Mouse (Mus musculus) kidney, postnatal 0 days (tissue): ENCODE results near the gene Itgb2l. TPM values are rescaled to one million over a fixed set of nuclear protein-coding genes. Genes with fewer than 3 reads are reported as not detected.
A peak's percentile ranks its signal among the peaks of the same experiment; 100 is the strongest.

ENCODE experiments used
- ATAC-seq: fragments of 200-750 bp; cut with Nextera tagmentation; replicated peaks from 2 replicates; pipeline ENCODE4 v1.8.0; 2017; ENCODE audit warnings: low read depth, moderate number of reproducible peaks, moderate TSS enrichment, moderate library complexity; ENCODE audit not compliant: low FRiP score
- DNase-seq: peaks from one replicate; pipeline ENCODE4 v3.0.0-alpha.2; 2016; ENCODE audit warnings: low spot score
- H3K27ac ChIP-seq: fragments of 300-500 bp; sonication (generic); 2 replicates; pipeline ENCODE4 v1.5.1; 2014; ENCODE audit warnings: mild to moderate bottlenecking
- H3K27me3 ChIP-seq: fragments of 300-500 bp; sonication (generic); 2 replicates; pipeline ENCODE4 v1.6.1; 2014; ENCODE audit warnings: low read length, mixed read lengths; ENCODE audit not compliant: insufficient read depth
- H3K36me3 ChIP-seq: fragments of 300-500 bp; sonication (generic); 2 replicates; pipeline ENCODE4 v1.6.1; 2014; ENCODE audit warnings: low read length, mixed read lengths; ENCODE audit not compliant: insufficient read depth
- H3K4me1 ChIP-seq: fragments of 300-500 bp; sonication (generic); replicated peaks from 2 replicates; pipeline ENCODE4 v1.6.1; 2014; ENCODE audit warnings: antibody characterized with exemption, low read length, mixed read lengths; ENCODE audit not compliant: insufficient read depth
- H3K4me2 ChIP-seq: fragments of 300-500 bp; sonication (generic); 2 replicates; pipeline ENCODE4 v1.6.1; 2014; ENCODE audit warnings: mild to moderate bottlenecking, low read length, moderate library complexity, mixed read lengths
- H3K4me3 ChIP-seq: fragments of 300-500 bp; sonication (generic); replicated peaks from 2 replicates; pipeline ENCODE4 v1.5.1; 2014; ENCODE audit warnings: low read depth, low read length
- H3K9ac ChIP-seq: fragments of 300-500 bp; sonication (generic); 2 replicates; pipeline ENCODE4 v1.6.1; 2014; ENCODE audit warnings: low read depth, low read length
- H3K9me3 ChIP-seq: fragments of 300-500 bp; sonication (generic); replicated peaks from 2 replicates; pipeline ENCODE4 v1.6.1; 2016; ENCODE audit warnings: low read length, inconsistent platforms, mixed read lengths
- CTCF ChIP-seq: IDR thresholded peaks from 2 replicates; pipeline ENCODE4 v1.5.1; 2016; ENCODE audit warnings: antibody characterized with exemption, low read depth, mild to moderate bottlenecking, moderate library complexity
- WGBS: fragments of 180-500 bp; shearing (Covaris S2); extraction: QIAGEN DNeasy Blood & Tissue Kit; methylation state at CpG from one replicate; pipeline ENCODE4 v1.1.7; 2014; 5-methylcytosine and 5-hydroxymethylcytosine counted together
- polyA plus RNA-seq: library from polyadenylated mRNA; unstranded; fragments of >200 nt; fragmentation: Nextera tagmentation; extraction: Ambion mirVana; gene quantifications from 2 replicates; pipeline ENCODE4 v1.2.1, GENCODE M21; 2015

Gene Itgb2l
- polyA plus RNA-seq, 1 experiment from 2014 or later, result 0.79 TPM

DNA sequence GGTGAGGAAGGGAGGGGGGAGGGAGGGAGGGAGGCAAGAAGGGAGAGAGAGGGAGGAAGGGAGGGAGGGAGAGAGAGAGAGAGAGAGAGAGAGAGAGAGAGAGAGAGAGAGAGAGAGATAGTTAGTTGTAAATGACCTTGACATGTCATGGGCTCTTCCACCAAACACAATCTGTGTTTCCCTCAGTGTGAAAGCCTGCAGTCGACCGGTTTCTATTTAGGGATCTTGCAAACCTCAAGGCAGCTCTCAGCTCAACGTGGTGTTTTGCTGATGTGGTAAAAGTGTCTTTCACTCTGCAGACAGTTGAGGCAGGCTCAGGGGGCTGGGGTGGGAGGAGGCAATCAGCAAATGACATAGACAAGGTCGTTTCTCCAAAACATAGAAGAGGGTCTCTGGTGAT, 37.1 kb downstream of the Itgb2l start:
- Histone ChIP-seq H3K36me3 (0 out of 2 replicates have a peak, but pooled peaks cover 2% of the 10 kb centered on the region), H3K9ac (no peak overlapping the region), H3K4me1 (no peaks in the 10 kb centered on the region), H3K4me3 (no peak overlapping the region), H3K27ac (no peak overlapping the region), H3K4me2 (no peak overlapping the region), H3K27me3 (no peaks in the 10 kb centered on the region), H3K9me3 (no peaks in the 10 kb centered on the region)
- no peak for TF ChIP-seq CTCF
- ATAC-seq (no peak), DNase-seq (no peak)
- WGBS, result 63% methylated on average over 4 of the region's 4 CpGs

DNA sequence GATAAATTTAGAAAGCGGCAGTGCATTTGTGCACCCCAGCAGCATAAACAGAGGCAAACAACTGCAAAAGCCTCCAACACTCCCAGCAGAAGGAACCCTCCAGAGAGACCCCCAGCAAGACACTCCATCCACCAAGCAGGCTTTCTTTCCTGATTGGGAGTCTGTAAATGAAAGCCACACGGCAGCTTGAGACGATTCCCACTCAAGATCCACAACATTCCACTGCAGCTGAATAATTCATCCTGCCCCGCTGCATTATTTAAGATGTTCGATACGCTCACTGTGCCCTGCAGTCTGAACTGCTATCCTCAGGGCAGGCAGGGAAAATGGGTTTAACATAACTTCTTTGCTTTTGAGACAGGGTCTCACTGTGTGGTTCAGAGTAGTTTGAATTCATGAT, 41.1 kb downstream of the Itgb2l start:
- 73% methylated on average over 6 of the region's 6 CpGs for WGBS
- no peaks in the 10 kb centered on the region for H3K4me1 ChIP-seq
- no peak overlapping the region for H3K9ac ChIP-seq
- no peak for DNase-seq
- H3K4me3 ChIP-seq, result no peak overlapping the region
- no peak for TF ChIP-seq CTCF
- H3K36me3 ChIP-seq, result 0 out of 2 replicates have a peak, but pooled peaks cover 2% of the 10 kb centered on the region
- H3K27me3 ChIP-seq, result no peaks in the 10 kb centered on the region
- no peak overlapping the region for H3K4me2 ChIP-seq
- no peaks in the 10 kb centered on the region for H3K9me3 ChIP-seq
- H3K27ac ChIP-seq, result no peak overlapping the region
- no peak for ATAC-seq

DNA sequence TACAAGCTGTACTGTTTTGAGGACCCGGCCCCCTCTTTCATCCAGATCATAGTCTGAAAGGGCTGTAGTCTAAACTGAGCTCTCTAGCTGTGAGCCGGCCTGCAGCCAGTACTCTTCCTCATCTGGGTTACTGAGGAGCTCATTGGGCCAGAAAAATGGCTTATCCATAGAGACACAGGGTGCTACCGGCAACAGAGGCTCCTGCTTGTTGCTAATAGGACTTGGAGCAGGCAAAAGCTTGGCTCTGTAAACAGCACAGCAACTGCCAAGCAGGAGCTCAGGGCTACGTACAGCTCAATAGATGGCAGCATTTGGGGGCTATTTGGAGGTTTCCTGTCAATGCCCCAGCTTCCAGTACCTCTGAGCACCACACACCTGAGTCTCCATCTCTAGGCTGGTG, 43.4 kb downstream of the Itgb2l start:
- Histone ChIP-seq H3K27me3 (no peaks in the 10 kb centered on the region), H3K4me3 (no peak overlapping the region), H3K9ac (no peak overlapping the region), H3K9me3 (no peaks in the 10 kb centered on the region), H3K27ac (no peak overlapping the region), H3K4me1 (no peaks in the 10 kb centered on the region), H3K4me2 (no peak overlapping the region), H3K36me3 (0 out of 2 replicates have a peak, but pooled peaks cover 2% of the 10 kb centered on the region)
- TF ChIP-seq CTCF, result no peak
- DNase-seq (no peak), ATAC-seq (no peak)
- WGBS, result 91% methylated on average over 4 of the region's 4 CpGs

DNA sequence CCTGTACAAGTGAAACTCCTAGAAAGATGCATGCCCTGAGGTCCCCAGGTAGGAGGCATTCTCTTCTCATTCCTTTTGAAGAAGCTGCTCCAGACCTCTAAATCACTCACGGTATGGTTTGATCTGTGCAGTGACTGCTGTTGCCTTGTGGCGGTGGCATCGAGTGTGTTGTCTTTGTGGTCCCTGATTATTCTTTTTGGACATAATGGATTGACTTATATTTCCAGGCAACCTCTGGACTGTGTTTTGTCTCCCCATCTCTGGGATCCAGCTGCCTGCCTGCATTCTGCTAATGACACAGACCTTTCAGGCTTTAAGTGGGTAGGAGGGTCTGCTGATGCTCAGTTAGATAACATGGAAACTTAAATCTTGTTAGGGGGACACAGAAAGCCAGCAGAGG, 44.6 kb downstream of the Itgb2l start:
- H3K27me3 ChIP-seq, result no peaks in the 10 kb centered on the region
- no peak overlapping the region for H3K4me3 ChIP-seq
- H3K27ac ChIP-seq, result no peak overlapping the region
- no peak overlapping the region for H3K9ac ChIP-seq
- WGBS, result 87% methylated on average over 3 of the region's 3 CpGs
- ATAC-seq (no peak), DNase-seq (no peak)
- no peak overlapping the region for H3K4me2 ChIP-seq
- H3K9me3 ChIP-seq, result no peaks in the 10 kb centered on the region
- no peaks in the 10 kb centered on the region for H3K4me1 ChIP-seq
- no peak for TF ChIP-seq CTCF
- 0 out of 2 replicates have a peak, but pooled peaks cover 2% of the 10 kb centered on the region for H3K36me3 ChIP-seq

DNA sequence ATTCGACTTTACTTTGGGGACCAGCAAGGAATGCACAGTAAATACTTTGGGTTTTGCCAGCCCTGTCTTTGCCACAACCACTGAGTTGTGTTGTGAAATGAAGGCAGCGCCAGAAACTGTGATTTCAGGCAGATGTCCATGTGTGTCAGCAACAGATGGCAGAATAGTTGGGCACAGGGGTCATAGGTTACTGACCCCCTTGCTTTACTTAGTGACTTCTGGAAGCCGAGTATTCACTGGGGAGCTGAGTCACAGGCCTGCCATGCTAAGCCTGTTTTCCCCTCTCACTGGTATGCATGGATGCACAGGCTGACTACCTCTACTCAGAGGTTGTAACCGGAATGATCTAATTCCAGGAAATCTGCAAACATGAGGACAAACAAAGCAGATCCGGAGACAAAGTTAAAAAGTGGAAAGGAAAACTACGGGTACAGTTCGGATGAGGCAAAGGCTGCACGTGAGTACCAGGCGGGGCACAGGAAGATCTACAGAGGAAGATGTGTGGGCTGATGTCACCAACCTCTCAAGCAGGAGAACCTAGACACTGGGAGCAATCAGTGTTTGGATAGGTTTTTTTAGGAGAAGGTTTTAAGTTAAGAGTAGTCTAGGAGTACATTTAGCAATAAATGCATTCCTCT, 47.3 kb downstream of the Itgb2l start:
- no peaks in the 10 kb centered on the region for H3K4me1 ChIP-seq
- no peak for DNase-seq
- no peak overlapping the region for H3K27ac ChIP-seq
- H3K9me3 ChIP-seq, result no peaks in the 10 kb centered on the region
- 48% methylated on average over 9 of the region's 9 CpGs for WGBS
- no peak overlapping the region for H3K4me3 ChIP-seq
- peak; percentile 59; the same call in 1 of the 2 replicates for ATAC-seq
- no peak for TF ChIP-seq CTCF
- no peak overlapping the region for H3K9ac ChIP-seq
- H3K4me2 ChIP-seq, result no peak overlapping the region
- no peaks in the 10 kb centered on the region for H3K27me3 ChIP-seq
- H3K36me3 ChIP-seq, result no peaks in the 10 kb centered on the region

DNA sequence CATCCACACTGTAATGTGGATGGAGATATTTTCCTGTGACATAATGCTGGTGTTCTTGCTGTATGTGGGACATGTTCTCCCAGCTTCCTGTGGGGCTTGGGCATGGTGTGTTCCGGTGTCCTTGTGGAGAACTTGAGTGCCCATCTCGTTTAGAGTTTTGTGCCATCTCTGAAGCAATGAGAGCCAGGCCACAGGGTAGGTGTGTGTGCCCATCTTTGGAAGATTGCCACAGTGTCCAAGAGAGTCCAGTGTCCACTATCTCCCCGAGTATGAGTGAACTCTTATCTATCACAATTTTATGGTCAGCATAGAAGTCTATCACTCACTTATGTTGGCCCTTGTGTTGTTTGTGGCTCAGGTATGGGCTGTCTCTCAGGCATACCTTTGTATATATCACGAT, 47.9 kb downstream of the Itgb2l start:
- Histone ChIP-seq H3K4me2 (no peak overlapping the region), H3K27ac (no peak overlapping the region), H3K9me3 (no peaks in the 10 kb centered on the region), H3K36me3 (no peaks in the 10 kb centered on the region), H3K27me3 (no peaks in the 10 kb centered on the region), H3K4me3 (no peak overlapping the region), H3K4me1 (no peaks in the 10 kb centered on the region), H3K9ac (no peak overlapping the region)
- ATAC-seq (no peak), DNase-seq (no peak)
- WGBS, result 76% methylated on average over 4 of the region's 4 CpGs
- TF ChIP-seq CTCF, result no peak

DNA sequence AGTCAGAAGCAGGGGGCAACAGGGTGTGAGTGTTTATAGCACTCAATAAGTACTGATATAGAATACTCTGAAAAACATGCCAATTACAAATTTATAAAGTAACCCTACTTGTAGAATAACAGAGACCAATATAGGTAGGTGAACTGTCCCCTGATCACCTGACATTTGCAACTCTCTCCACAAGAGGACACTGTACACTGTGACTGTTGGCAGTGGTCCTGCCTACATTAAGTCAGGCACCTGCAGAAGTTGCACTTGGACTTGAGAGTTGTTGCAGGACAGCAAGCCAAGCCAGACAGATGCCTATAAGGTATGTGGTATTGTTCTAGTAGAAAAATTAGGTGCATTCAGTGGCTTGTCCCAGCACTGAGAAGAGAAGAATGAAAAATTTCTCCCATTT, 52.3 kb downstream of the Itgb2l start:
- Histone ChIP-seq H3K36me3 (no peaks in the 10 kb centered on the region), H3K27ac (no peak overlapping the region), H3K4me2 (no peak overlapping the region), H3K9me3 (no peaks in the 10 kb centered on the region), H3K4me3 (no peak overlapping the region), H3K9ac (no peak overlapping the region), H3K27me3 (no peaks in the 10 kb centered on the region), H3K4me1 (no peaks in the 10 kb centered on the region)
- DNase-seq (no peak), ATAC-seq (no peak)
- TF ChIP-seq CTCF, result peak; percentile 55
